Mouse (Mus musculus): ENCODE data around the gene Zfp369.
"Not testable (repeated sequence)": the region's sequence is repeated elsewhere in the genome, so short reads cannot be mapped to it uniquely, and the experiment has no call there.

Zfp369 gene

DNA sequence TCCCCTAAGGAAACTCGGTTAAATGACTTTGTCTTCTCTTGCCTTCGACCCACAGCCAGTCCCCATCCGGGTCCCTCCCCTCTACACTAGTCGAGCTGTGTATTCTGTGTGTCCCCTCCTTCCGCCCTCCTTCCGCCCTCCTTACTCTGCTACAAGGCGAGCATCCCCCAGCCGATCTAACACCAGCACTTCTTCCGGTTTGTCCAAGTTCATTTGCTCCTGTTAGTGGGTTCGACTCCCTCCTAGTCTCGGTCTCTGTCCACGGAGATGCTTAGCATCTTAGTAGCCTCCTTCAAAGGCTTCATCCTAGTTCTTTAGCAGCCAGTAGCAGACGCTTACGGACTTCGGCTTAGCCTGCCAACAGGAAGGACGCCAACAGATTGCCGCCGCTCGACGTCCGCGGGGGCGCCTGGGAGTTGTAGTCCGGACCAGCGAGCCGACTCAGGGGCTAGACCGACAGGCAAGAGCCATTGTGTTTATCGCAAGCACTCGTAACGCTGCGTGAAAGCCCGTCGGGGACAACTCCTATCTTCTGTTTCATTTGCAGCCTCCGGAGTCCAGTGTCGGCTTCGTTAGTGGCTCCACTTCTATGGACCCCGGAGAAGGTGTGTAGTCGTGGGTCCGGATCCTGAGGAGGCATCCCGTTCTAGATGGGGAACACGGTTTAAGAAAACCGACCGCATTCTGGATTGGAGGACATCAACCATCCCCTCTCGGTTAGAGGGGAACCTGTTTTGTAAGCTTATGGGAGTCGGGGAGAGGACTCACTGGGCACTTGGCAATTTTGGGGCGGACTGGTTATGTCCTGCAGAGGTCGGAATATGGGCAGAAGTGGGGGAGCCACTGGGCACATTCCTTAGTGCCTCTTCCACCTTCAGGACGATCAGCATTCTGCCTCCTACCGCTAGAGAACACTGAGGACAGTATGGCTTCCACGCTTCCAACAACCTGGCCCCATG is at the start of gene Zfp369:
Gene Zfp369, plus strand, starts transcription at position 432 of the 959 bp plus-strand sequence.
- DNase-seq (ENCODE audit: low spot score), result peak; percentile 86

GRCm38 (mm10) chr13:65237211-65237610 is 41.4 kb upstream of the Zfp369 start:
- DNase-seq (ENCODE audit: low spot score), result no peak

GRCm38 (mm10) chr13:65240509-65241098 is 38.0 kb upstream of the Zfp369 start:
- DNase-seq (ENCODE audit: low spot score), result peak; percentile 96

DNA sequence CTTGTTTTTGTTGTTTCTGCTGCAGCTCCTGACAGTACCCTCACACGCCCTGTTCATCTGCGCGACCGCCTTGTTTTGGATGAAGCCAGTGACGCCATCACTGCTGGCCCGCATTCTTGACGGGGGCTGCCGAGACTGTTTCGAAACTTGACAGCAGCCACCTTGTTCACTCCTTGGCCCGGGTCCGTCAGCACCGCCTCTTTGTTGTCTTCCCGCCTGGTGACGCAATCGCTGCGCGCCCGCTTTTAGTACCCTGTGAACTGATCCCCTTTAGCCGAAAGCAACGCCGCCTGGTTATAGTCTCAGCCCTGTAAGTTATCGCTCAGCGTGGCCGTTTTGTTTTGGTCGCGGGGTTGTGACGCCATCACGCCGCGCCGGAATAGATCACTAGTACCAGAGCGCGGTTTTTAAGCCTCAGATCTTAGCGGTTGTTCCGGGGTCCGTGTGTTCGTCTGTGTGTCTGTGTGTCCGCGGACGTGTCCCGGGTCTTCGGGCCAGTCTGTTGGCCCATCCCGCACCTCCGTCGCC is 37.5 kb upstream of the Zfp369 start:
- DNase-seq (ENCODE audit: low spot score), result peak; percentile 93

DNA sequence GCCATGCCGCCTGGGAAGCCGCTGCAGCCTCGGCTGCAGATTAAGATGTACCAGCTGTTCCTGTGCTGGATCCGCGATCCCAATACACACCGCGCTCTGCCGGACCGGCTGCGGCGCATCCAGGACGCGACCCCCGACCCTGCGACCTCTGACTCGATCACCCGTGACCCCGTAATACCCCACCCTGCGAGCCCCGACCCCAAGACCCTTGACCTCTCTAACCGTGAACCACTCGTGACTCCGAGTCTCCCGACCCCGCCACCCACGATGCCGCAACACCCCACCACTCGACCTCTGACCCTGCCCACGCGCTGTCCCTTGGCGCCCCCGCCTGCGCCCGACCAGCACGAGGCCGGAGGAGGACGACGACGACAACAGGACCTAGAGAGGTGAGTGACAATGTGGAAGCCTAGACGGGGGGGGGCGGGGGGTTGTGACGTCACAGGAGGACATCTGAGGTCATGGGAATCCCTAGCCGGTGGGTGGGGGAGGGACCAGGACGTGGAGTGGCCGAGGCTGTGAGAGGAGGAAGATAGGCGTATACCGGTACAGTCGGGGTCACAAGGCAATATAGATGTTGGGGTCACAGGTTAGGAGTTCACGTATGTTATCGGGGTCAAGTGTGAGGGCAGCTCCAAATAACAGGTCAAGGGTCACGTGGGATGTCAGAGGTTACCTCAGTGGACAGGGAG is 36.8 kb upstream of the Zfp369 start:
- DNase-seq (ENCODE audit: low spot score), result no peak

DNA sequence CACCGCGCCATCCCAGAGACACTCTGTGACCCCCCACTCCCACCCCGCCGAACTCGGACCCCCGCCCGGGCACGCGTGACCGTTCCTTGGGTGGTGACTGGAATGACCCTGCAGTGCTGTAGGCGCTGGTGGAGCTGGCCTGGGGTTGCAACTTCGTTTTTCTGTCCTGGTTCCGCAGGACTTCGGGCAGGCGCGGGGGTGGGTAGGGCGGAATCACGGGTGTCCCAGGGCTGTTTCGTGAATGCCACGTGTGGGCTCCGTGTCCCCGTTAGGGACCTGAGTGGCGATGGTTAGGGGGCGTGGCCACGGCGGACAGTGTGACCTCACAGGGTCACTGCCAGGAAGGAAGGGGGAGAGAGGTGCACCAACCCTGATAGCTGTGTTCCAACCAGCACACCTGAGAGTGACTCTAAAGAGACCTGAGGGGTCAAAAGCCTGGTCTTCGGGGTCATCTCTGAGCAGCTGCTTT is 36.3 kb upstream of the Zfp369 start:
- DNase-seq (ENCODE audit: low spot score), result no peak

DNA sequence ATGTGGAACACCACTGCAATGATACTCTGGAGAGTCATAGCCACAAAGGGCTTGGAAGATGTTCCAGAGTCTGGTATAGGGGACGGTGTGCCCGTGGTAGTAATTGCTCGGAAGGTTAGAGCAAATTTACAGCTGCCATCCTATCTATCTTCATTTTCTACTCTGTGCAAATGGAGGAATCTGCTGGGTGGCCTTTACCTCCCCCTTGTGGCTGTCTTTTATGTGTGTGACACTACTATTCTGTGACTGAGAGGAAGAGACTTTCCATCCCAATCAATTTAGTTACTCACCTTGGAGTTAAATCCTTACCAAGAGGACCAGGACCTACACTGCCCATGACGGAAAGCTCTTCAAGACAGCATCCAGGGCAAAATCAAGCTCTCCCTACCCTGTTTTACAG is 35.3 kb upstream of the Zfp369 start:
- no peak for DNase-seq (ENCODE audit: low spot score)

GRCm38 (mm10) chr13:65258175-65258954 is 20.2 kb upstream of the Zfp369 start:
- peak; percentile 80 for DNase-seq (ENCODE audit: low spot score)

DNA sequence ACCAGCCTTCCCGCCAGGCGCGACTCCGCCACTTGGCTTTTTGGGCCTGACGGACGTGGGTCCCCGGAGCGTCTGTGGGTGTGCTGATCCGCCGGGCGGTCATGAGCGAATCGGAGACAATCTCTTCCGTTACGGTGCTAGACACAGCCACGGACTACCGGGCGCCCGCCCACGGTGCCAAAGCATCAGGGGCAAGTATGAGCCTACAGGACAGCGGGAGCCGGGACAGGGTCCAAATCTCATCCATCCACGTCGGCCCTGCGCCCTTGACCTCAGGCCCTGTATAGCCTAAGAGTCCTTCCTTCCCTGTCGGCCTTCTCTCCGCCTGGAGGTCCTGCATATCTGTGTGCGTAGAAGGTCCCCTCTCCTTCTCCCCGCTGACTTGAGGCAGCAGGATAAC is 19.4 kb upstream of the Zfp369 start, which contains the start of gene Gm10775:
Gene Gm10775, plus strand, starts transcription at position 301 of the 400 bp plus-strand sequence.
- no peak for DNase-seq (ENCODE audit: low spot score)

GRCm38 (mm10) chr13:65262086-65262485 is 16.5 kb upstream of the Zfp369 start:
- DNase-seq (ENCODE audit: low spot score), result no peak

DNA sequence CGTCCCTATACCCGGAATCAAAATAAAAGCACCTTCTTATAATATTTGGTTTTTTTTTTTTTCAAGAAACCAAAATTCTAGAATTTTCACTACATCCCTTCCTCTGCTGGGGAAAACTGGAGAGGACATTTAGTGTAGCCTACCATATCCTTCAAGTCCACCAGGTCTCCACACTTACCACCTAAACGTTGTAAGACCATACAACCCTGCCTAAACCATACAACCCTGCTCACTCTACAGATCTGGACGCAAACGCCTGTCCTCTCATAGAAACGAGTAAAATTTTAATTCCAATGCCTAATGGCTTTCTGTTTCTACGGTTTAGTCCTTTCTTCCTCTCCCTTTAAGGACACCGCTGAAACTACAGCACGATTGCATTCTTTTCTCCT is 626 bp upstream of the Zfp369 start:
- no peak for DNase-seq (ENCODE audit: low spot score)

- DNase-seq (ENCODE audit: low spot score), result no peak
Observed at GRCm38 (mm10) chr13:65286771-65287170, 8.2 kb downstream of the Zfp369 start.

DNA sequence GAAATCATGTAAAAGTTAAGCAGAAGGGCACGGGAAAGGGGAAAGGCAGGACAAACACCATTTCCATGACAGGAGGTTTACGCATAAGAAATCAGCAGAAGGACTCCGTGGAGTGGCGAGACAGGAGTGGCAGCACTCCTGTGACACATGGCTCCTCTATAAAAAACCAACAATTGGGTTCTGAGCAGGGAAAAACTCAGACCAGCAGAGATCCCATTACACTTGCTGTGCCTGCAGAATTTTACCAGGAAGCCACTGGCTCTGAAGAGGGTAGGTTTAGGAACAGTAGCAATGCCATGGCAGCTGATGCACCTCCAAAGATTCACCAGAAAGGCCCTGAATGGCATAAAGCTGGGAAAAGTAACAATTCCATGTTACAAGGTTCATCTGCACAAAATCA is 17.7 kb downstream of the Zfp369 start:
- no peak for DNase-seq (ENCODE audit: low spot score)

DNA sequence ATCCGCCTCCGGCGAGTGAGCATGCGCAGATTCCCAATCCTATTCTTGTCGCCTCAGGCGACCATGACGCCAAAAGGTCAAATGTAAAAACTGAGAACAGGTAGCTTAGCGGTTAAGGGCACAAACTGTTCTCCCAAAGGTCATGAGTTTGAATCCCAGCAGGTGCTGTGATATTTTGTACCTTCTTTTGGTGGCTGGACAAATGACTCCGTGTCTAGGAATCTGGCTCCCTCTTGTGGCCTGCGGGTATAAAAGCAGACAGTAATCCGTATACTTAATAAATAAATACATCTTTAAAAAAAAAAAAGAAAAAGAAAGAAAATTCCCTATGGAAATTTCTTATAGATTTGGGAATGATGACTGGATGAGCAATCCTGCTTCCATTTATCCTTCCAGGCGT is 32.2 kb downstream of the Zfp369 start:
- not testable (repeated sequence) for DNase-seq (ENCODE audit: low spot score)

DNA sequence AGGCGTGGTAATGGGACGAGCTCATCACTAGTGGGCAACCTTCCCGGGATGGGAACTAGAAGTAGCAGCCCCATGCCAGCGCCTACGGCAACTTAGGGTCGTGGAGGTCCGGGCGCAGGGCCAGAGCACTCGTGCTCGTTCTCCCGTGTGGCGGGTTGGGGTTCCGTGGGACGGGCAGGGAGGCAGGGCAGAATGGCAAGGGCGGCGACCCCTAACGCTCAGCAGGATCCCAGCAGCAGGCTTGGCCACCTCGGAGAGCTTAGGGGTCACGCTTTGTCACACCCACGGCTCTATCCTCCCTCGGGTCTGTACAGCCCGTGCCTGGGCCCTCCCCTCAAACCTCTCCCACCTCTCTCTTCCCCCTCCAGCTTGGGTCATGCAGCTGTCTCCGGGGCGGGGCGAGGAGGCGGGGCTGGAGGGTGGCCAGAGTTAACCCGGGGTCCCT is 32.7 kb downstream of the Zfp369 start:
- DNase-seq (ENCODE audit: low spot score), result no peak

DNA sequence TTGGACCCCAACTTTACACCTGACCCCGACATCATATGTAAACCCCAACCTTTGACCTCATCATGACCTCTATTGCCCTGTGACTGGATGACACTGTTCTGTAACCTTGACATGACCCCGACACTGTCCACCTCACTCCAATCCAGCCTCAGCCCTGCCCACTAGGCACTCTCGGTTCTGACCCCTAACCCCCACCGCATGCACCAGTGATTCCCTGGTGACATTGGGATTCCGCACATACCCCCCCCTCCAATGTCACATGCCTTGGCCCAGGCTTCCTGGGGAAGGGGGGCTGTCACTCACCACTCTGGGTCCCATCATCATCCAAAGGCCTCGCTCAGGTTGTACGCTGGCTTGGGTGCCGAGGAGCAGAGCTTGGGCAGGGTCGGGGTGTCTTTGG is 33.2 kb downstream of the Zfp369 start:
- no peak for DNase-seq (ENCODE audit: low spot score)

DNA sequence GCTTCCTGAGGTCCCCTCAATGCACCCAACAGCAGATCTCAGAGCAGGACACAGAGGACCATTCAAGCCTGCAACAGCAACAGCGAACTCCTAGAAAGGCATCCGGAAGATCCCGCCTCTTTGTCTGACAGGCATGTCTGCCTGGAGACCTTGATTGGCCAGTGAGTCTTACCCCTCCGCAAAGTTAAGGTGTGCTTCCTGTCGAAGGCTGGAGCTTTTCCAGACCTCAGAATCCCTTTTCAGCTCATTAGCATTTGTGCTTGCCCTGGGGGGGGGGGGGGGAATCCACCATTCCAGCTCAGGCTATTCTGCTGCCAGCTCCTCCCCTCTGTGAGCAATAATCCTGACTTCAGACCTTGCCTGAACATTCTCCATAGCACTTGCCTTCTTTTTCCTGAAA is 69.9 kb downstream of the Zfp369 start:
- not testable (repeated sequence) for DNase-seq (ENCODE audit: low spot score)

GRCm38 (mm10) chr13:65351768-65352167 is 73.2 kb downstream of the Zfp369 start:
- DNase-seq (ENCODE audit: low spot score), result not testable (repeated sequence)
